Mouse (Mus musculus) hindbrain, embryonic 11.5 days (tissue): ENCODE measurements around the gene Opn3. TPM values are rescaled to one million over a fixed set of nuclear protein-coding genes. Genes with fewer than 3 reads are reported as not detected.

Experiments
- ATAC-seq: fragments of 200-750 bp; cut with Nextera tagmentation; 2 replicates; pipeline ENCODE4 v1.8.0; 2017; ENCODE audit warnings: mild to moderate bottlenecking, moderate TSS enrichment, moderate library complexity; ENCODE audit not compliant: low FRiP score
- DNase-seq: peaks from one replicate; pipeline ENCODE4 v3.0.0-alpha.2; 2015; ENCODE audit warnings: low spot score
- H3K27ac ChIP-seq: fragments of 300-500 bp; sonication (generic); 2 replicates; pipeline ENCODE4 v1.5.1; 2014; ENCODE audit warnings: mild to moderate bottlenecking, low read depth, low read length
- H3K27me3 ChIP-seq: fragments of 300-500 bp; sonication (generic); 2 replicates; pipeline ENCODE4 v1.6.1; 2014; ENCODE audit warnings: mild to moderate bottlenecking, low read length, moderate library complexity, mixed read lengths; ENCODE audit not compliant: control insufficient read depth, insufficient read depth
- H3K36me3 ChIP-seq: fragments of 300-500 bp; sonication (generic); 2 replicates; pipeline ENCODE4 v1.6.1; 2014; ENCODE audit warnings: mild to moderate bottlenecking, low read length, moderate library complexity, mixed read lengths; ENCODE audit not compliant: control insufficient read depth, insufficient read depth
- H3K4me1 ChIP-seq: fragments of 300-500 bp; sonication (generic); replicated peaks from 2 replicates; pipeline ENCODE4 v1.6.1; 2014; ENCODE audit warnings: low read length, mixed read lengths; ENCODE audit not compliant: control insufficient read depth, insufficient read depth
- H3K4me2 ChIP-seq: fragments of 300-500 bp; sonication (generic); replicated peaks from 2 replicates; pipeline ENCODE4 v1.6.1; 2014; ENCODE audit warnings: mild to moderate bottlenecking, low read depth, low read length
- H3K4me3 ChIP-seq: fragments of 300-500 bp; sonication (generic); 2 replicates; pipeline ENCODE4 v1.5.1; 2014; ENCODE audit warnings: low read depth, low read length
- H3K9ac ChIP-seq: fragments of 300-500 bp; sonication (generic); 2 replicates; pipeline ENCODE4 v1.6.1; 2014; ENCODE audit warnings: low read depth, low read length
- H3K9me3 ChIP-seq: fragments of 300-500 bp; sonication (generic); 2 replicates; pipeline ENCODE4 v1.6.1; 2016; ENCODE audit warnings: low read length; ENCODE audit not compliant: control insufficient read depth
- whole genome bisulfite sequencing: fragments of 180-500 bp; shearing (Covaris S2); extraction: QIAGEN DNeasy Blood & Tissue Kit; methylation state at CpG from one replicate; pipeline ENCODE4 v1.1.7; 2014; 5-methylcytosine and 5-hydroxymethylcytosine counted together
- polyA plus RNA-seq: library from polyadenylated mRNA; unstranded; fragments of >200 nt; fragmentation: Nextera tagmentation; extraction: Ambion mirVana; gene quantifications from 2 replicates; pipeline ENCODE4 v1.2.1, GENCODE M21; 2014

Gene Opn3
- polyA plus RNA-seq, 1 experiment from 2014 or later, result 12.4 TPM

DNA sequence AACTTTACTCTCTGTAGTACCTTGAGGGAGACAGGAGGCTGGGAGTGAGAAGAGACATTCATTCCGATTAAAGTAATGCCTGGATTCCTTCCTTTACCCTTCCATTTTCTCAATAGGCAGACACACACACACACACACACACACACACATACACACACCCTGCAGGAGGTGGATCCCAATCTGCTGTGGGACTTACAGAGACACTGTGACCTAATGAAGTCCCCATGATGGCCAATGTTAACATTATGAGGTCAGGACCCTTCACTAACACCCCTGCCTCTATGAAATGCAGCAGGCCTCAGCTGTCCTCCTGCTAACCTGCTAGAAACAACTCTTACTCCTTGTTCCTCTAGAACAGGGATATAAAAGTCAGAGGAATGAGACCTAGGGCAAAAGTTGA is 5.7 kb upstream of the Opn3 start, which contains the start of gene Wdr64:
Wdr64 (plus strand) TSS at position 301 of the 400 bp plus-strand sequence.
- H3K4me2 ChIP-seq, result no peak within 1 kb of the TSS
- no peaks in the 10 kb centered on the region for H3K4me1 ChIP-seq
- H3K4me3 ChIP-seq, result no peak within 1 kb of the TSS
- no peaks in the 10 kb centered on the region for H3K36me3 ChIP-seq
- ATAC-seq (no peak), DNase-seq (no peak)
- H3K27me3 ChIP-seq, result no peaks in the 10 kb centered on the region
- H3K27ac ChIP-seq, result no peak within 1 kb of the TSS
- H3K9me3 ChIP-seq, result no peaks in the 10 kb centered on the region
- H3K9ac ChIP-seq, result no peak within 1 kb of the TSS
- WGBS, result 73% methylated on average over 1 of the region's 1 CpGs

DNA sequence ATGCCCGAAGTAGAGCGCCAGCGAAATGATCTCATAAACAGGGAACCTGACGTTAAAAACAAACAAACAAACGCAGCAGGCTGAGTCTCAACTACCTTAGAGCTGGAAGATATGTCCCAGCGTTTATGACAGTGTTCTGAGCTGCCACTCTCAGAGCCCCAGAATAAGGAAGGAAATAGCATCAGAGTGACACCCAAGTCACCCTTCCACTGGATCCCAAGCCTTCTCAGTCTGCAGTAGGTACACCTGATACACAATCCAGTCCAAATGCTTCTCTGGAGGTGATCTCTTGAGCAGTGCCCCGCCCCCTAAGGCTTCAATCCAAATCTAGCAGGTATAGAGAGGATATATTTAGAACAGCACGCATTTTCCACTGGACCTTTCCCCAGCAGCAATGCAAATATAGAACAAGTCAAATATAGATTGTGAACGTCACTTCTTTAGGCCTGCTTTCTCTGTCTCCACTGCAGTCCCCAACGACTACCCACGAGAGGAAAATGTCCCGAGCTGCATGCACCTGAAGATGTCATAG is 919 bp upstream of the Opn3 start:
- Histone ChIP-seq H3K27ac (no peak overlapping the region), H3K9me3 (no peaks in the 10 kb centered on the region), H3K4me1 (0 out of 2 replicates have a peak, but pooled peaks cover 3% of the 10 kb centered on the region), H3K36me3 (no peaks in the 10 kb centered on the region), H3K27me3 (no peaks in the 10 kb centered on the region), H3K4me2 (peak overlapping the region; percentile 75), H3K9ac (no peak overlapping the region), H3K4me3 (peak overlapping the region; percentile 83)
- ATAC-seq (0 out of 2 replicates have a peak, but pooled peaks have one; percentile 1), DNase-seq (no peak)
- 43% methylated on average over 12 of the region's 12 CpGs for WGBS

DNA sequence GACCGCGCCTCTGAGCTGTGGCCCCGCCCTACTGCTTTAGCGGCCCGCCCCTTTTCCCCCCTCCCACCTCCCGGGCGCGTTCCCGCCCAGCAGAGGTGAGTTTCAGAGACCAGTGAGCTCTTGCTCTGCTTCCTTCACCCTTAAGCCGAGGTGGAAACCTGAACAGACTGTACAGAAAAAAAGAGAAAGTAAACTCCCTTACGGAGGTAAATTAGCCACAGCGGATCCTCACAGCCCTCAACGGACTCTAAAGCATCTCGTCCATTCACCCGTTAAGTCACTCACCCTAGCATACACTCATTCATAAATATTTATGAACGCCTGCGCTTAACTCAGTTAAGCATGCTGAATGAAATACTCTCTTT is 403 bp upstream of the Opn3 start:
- Histone ChIP-seq H3K4me3 (peak overlapping the region; percentile 83), H3K4me2 (peak overlapping the region; percentile 75), H3K27me3 (no peaks in the 10 kb centered on the region), H3K27ac (no peak overlapping the region), H3K36me3 (no peaks in the 10 kb centered on the region; the same call in 1 of the 2 replicates), H3K4me1 (0 out of 2 replicates have a peak, but pooled peaks cover 3% of the 10 kb centered on the region), H3K9ac (no peak overlapping the region), H3K9me3 (no peaks in the 10 kb centered on the region)
- DNase-seq (no peak), ATAC-seq (peak; percentile 73; the same call in 1 of the 2 replicates)
- 2% methylated on average over 17 of the region's 17 CpGs for WGBS

DNA sequence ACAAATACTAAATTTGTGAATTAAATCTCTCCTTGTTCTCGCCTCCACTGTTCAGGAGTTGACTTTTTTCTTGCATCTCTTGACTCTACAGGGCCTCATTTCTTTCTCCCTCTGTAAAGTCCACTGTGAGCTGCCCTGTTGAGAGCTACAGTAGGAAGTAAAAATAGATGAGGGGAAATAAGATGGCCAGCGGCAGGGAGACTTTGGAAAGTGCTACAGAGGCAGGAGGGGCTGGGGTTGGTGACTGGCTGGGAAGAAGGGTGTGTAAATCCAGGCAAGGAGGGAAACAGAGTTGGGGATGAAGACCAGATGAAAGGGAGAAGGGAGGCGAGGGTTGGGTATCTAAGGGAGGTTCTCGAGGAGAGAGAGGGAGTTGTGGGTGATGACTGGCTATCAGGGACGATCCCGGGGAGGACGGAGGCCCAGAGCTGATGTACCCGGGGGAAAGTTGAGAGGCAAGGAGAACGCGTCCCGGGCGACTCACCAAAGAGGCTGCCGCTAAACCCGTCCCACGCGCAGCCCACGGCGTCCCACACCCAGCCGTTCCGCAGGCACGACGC is 810 bp downstream of the Opn3 start:
- no peaks in the 10 kb centered on the region for H3K9me3 ChIP-seq
- H3K27me3 ChIP-seq, result no peaks in the 10 kb centered on the region
- WGBS, result 2% methylated on average over 22 of the region's 22 CpGs
- H3K9ac ChIP-seq, result peak overlapping the region; percentile 92
- H3K4me1 ChIP-seq, result 0 out of 2 replicates have a peak, but pooled peaks cover 3% of the 10 kb centered on the region
- peak overlapping the region; percentile 82 for H3K27ac ChIP-seq
- ATAC-seq, result no peak
- DNase-seq, result no peak
- H3K4me2 ChIP-seq, result peak overlapping the region; percentile 75
- no peaks in the 10 kb centered on the region; the same call in 1 of the 2 replicates for H3K36me3 ChIP-seq
- H3K4me3 ChIP-seq, result peak overlapping the region; percentile 83

DNA sequence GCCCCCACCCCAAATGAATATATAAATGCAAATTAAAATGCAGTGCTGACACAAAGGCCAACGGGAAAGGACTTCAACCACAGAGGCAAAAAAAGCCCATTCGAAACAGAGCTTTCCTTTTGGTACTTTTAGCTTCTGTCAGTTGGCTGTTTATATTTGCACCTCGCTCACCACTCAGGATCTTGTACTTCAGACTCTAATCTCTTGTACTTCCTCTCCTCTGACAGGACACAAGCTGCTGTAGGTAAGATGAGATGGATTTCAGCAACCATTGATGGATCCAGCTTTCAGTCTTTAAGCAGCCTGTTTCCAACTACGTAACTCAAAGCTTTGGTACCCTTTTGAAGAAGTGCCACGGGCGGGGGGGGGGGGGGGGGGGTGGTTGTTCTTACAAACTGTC is 11.6 kb downstream of the Opn3 start:
- no peaks in the 10 kb centered on the region for H3K4me1 ChIP-seq
- no peaks in the 10 kb centered on the region for H3K9me3 ChIP-seq
- H3K9ac ChIP-seq, result no peak overlapping the region
- H3K4me3 ChIP-seq, result no peak overlapping the region
- ATAC-seq (no peak), DNase-seq (no peak)
- WGBS, result 82% methylated on average over 6 of the region's 6 CpGs
- H3K27me3 ChIP-seq, result no peaks in the 10 kb centered on the region
- H3K36me3 ChIP-seq, result no peaks in the 10 kb centered on the region
- H3K4me2 ChIP-seq, result no peak overlapping the region
- H3K27ac ChIP-seq, result no peak overlapping the region

DNA sequence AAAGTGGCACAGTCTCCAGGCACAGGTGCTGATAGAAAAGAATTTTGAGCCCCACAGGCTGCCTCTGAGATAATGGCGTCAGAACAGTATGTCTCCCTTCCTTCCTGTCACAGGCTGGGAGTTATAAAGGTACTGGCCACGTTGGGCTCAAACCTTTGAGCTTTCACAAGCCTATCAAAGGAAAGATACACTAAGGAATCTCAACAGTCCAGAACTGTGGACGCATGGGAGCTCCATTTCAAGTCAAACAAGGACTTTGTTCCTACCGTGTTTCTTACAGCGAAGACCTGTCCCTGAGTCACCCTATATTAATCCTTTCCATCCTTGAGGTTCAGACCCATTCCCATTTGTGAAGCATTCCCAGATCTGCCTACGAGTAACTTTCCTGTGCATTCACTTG is 15.1 kb downstream of the Opn3 start:
- Histone ChIP-seq H3K27me3 (no peaks in the 10 kb centered on the region), H3K9ac (no peak overlapping the region), H3K4me3 (no peak overlapping the region), H3K27ac (no peak overlapping the region), H3K9me3 (no peaks in the 10 kb centered on the region), H3K4me2 (no peak overlapping the region), H3K36me3 (no peaks in the 10 kb centered on the region), H3K4me1 (no peaks in the 10 kb centered on the region)
- 88% methylated on average over 6 of the region's 6 CpGs for WGBS
- no peak for ATAC-seq
- DNase-seq, result no peak

DNA sequence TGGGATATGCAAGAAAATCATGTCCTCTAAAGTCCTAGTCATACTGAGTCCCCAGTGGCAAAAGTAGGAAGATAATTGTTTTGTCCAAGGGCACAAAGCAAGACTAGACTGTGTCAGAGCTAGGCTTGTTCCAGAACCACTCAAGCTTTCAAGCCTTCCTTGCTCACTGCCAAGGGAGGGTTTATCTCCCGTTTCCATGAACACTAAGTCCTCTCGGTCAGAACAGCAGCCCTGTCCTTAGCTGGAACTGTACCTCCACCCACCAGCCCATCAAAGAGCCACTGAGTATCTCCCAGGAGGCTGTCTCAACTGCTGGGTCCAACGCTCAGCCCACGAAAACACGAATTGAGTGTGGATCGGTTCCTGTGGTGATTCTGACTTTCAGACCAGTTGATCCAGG is 17.5 kb downstream of the Opn3 start:
- DNase-seq (no peak), ATAC-seq (no peak)
- WGBS, result 88% methylated on average over 6 of the region's 6 CpGs
- no peak overlapping the region for H3K4me2 ChIP-seq
- H3K27me3 ChIP-seq, result no peaks in the 10 kb centered on the region
- H3K9me3 ChIP-seq, result no peaks in the 10 kb centered on the region
- no peak overlapping the region for H3K27ac ChIP-seq
- H3K9ac ChIP-seq, result no peak overlapping the region
- no peak overlapping the region for H3K4me3 ChIP-seq
- no peaks in the 10 kb centered on the region for H3K4me1 ChIP-seq
- no peaks in the 10 kb centered on the region for H3K36me3 ChIP-seq

DNA sequence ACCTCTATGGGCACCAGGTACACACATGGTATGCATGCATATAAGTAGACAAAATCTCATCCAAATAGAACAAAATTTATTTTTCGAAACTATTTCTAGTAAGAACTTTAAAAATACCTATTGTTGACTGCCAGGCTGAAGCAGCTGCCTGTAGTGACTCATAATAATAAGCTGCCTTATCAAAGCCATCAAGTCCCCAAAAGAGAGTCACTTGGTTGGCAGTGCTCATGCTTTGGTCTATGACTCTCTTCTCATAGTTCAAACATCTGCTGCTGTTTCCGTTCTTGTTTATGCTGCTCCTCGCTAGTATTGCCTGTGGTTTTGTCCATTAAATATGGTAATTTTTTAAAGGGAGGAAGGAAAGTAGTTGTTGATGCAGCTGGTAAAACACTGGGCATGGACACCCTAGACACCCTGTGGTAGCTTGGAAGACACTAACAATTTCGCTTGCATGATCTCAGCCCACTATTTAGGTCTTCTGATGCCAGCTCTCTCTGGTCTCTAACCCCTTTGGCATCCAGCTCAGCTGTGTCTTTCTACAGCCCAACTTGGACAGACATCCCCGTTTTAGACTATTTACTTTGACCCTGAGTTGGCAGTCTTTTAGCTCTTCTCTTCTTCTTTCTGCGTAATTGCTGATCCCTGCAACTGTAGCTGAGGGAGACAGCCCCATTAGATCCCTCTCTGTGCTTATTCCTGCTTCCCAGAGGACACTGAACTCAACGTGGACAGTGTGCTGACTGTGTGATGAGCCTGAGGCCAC is 18.8 kb downstream of the Opn3 start:
- WGBS, result 88% methylated on average over 7 of the region's 7 CpGs
- Histone ChIP-seq H3K36me3 (no peaks in the 10 kb centered on the region), H3K4me3 (no peak overlapping the region), H3K4me2 (no peak overlapping the region), H3K27me3 (no peaks in the 10 kb centered on the region), H3K9me3 (no peaks in the 10 kb centered on the region), H3K9ac (no peak overlapping the region), H3K27ac (no peak overlapping the region), H3K4me1 (no peaks in the 10 kb centered on the region)
- DNase-seq (no peak), ATAC-seq (no peak)

DNA sequence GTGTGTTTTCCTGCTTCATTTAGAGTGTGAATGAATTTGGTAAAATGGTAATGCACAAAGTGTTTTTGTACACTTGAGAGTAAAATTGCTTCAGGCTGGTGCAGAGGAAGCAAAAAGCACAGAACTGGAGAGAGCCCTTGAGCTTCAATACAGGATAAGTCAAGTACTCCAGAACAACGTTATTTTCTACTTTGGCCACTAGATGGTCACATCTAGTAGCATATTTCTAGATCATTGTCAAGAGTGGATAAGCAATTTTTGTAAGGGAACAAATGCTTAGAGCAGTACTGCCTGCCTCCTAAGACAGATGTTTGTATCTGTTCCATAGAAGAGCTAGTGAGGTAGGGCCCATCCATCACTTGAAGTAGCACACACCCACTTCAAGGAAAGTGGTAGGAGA is 20.9 kb downstream of the Opn3 start:
- no peaks in the 10 kb centered on the region for H3K36me3 ChIP-seq
- H3K27ac ChIP-seq, result no peak overlapping the region
- ATAC-seq, result no peak
- no peak for DNase-seq
- no peak overlapping the region for H3K4me2 ChIP-seq
- no peaks in the 10 kb centered on the region for H3K4me1 ChIP-seq
- no peaks in the 10 kb centered on the region for H3K27me3 ChIP-seq
- no peaks in the 10 kb centered on the region for H3K9me3 ChIP-seq
- WGBS, result 40% methylated on average over 1 of the region's 1 CpGs
- H3K9ac ChIP-seq, result no peak overlapping the region
- H3K4me3 ChIP-seq, result no peak overlapping the region
